Mouse (Mus musculus) liver, embryonic 16.5 days (tissue): ENCODE measurements around the gene Ncoa4. TPM values are rescaled to one million over a fixed set of nuclear protein-coding genes. Genes with fewer than 3 reads are reported as not detected.

Experiments
- ATAC-seq: fragments of 200-750 bp; cut with Nextera tagmentation; 2 replicates; pipeline ENCODE4 v1.8.0; 2017; ENCODE audit warnings: low read depth, mild to moderate bottlenecking, moderate number of reproducible peaks, moderate library complexity
- H3K27ac ChIP-seq: fragments of 300-500 bp; sonication (generic); 2 replicates; pipeline ENCODE4 v1.5.1; 2014; ENCODE audit warnings: mild to moderate bottlenecking, low read length
- H3K27me3 ChIP-seq: fragments of 300-500 bp; sonication (generic); 2 replicates; pipeline ENCODE4 v1.6.1; 2014; ENCODE audit warnings: low read depth, low read length, mixed read lengths; ENCODE audit not compliant: control insufficient read depth, insufficient read depth
- H3K36me3 ChIP-seq: fragments of 300-500 bp; sonication (generic); 2 replicates; pipeline ENCODE4 v1.6.1; 2014; ENCODE audit warnings: mild to moderate bottlenecking; ENCODE audit not compliant: control insufficient read depth, insufficient read depth
- H3K4me1 ChIP-seq: fragments of 300-500 bp; sonication (generic); 2 replicates; pipeline ENCODE4 v1.6.1; 2014; ENCODE audit warnings: low read depth, low read length, mixed read lengths; ENCODE audit not compliant: control insufficient read depth
- H3K4me2 ChIP-seq: fragments of 300-500 bp; sonication (generic); 2 replicates; pipeline ENCODE4 v1.6.1; 2014; ENCODE audit warnings: low read depth, low read length, mixed read lengths
- H3K4me3 ChIP-seq: fragments of 300-500 bp; sonication (generic); 2 replicates; pipeline ENCODE4 v1.5.1; 2014; ENCODE audit warnings: low read depth, mild to moderate bottlenecking, low read length
- H3K9ac ChIP-seq: fragments of 300-500 bp; sonication (generic); 2 replicates; pipeline ENCODE4 v1.6.1; 2014; ENCODE audit warnings: low read depth, low read length
- H3K9me3 ChIP-seq: fragments of 300-500 bp; sonication (generic); replicated peaks from 2 replicates; pipeline ENCODE4 v1.6.1; 2016; ENCODE audit warnings: low read length; ENCODE audit not compliant: control insufficient read depth
- WGBS: fragments of 180-500 bp; shearing (Covaris S2); extraction: QIAGEN DNeasy Blood & Tissue Kit; methylation state at CpG from one replicate; pipeline ENCODE4 v1.1.7; 2014; ENCODE audit not compliant: insufficient replicate concordance; 5-methylcytosine and 5-hydroxymethylcytosine counted together
- polyA plus RNA-seq: library from polyadenylated mRNA; unstranded; fragments of >200 nt; fragmentation: Nextera tagmentation; extraction: Ambion mirVana; gene quantifications from 2 replicates; pipeline ENCODE4 v1.2.1, GENCODE M21; 2015

Gene Ncoa4
- polyA plus RNA-seq, 1 experiment from 2014 or later = 363 TPM

GRCm38 (mm10) chr14:32153156-32153555 lies 6.5 kb upstream of the Ncoa4 start:
- Histone ChIP-seq H3K27ac (no peak overlapping the region), H3K4me1 (no peaks in the 10 kb centered on the region), H3K27me3 (no peaks in the 10 kb centered on the region), H3K4me2 (no peak overlapping the region), H3K36me3 (no peaks in the 10 kb centered on the region), H3K9ac (no peak overlapping the region), H3K9me3 (no peaks in the 10 kb centered on the region), H3K4me3 (no peak overlapping the region)
- no peak for ATAC-seq
- 81% methylated on average over 2 of the region's 2 CpGs for WGBS

GRCm38 (mm10) chr14:32154758-32155157 lies 4.9 kb upstream of the Ncoa4 start:
- H3K9ac ChIP-seq = no peak overlapping the region
- no peaks in the 10 kb centered on the region for H3K27me3 ChIP-seq
- no peak overlapping the region for H3K27ac ChIP-seq
- H3K4me1 ChIP-seq = peaks cover 7% of the 10 kb centered on the region
- H3K36me3 ChIP-seq = no peaks in the 10 kb centered on the region
- H3K9me3 ChIP-seq = no peaks in the 10 kb centered on the region
- H3K4me2 ChIP-seq = no peak overlapping the region
- WGBS = 73% methylated on average over 6 of the region's 6 CpGs
- H3K4me3 ChIP-seq = no peak overlapping the region
- no peak for ATAC-seq

- no peak for ATAC-seq
- H3K4me3 ChIP-seq = peak overlapping the region; percentile 94
- H3K27me3 ChIP-seq = no peaks in the 10 kb centered on the region
- peak overlapping the region; percentile 97 for H3K27ac ChIP-seq
- no peaks in the 10 kb centered on the region for H3K9me3 ChIP-seq
- WGBS = 24% methylated on average over 4 of the region's 4 CpGs
- H3K4me1 ChIP-seq = peaks cover 41% of the 10 kb centered on the region
- peak overlapping the region; percentile 69 for H3K4me2 ChIP-seq
- H3K36me3 ChIP-seq = peaks cover 4% of the 10 kb centered on the region; the same call in 1 of the 2 replicates
- peak overlapping the region; percentile 45; the same call in 1 of the 2 replicates for H3K9ac ChIP-seq
Observed at GRCm38 (mm10) chr14:32159150-32159670, 455 bp upstream of the Ncoa4 start.

- Histone ChIP-seq H3K27ac (peak overlapping the region; percentile 97), H3K27me3 (no peaks in the 10 kb centered on the region), H3K9ac (peak overlapping the region; percentile 98), H3K4me2 (peak overlapping the region; percentile 92), H3K4me1 (peaks cover 54% of the 10 kb centered on the region), H3K4me3 (peak overlapping the region; percentile 94), H3K9me3 (no peaks in the 10 kb centered on the region), H3K36me3 (peaks cover 4% of the 10 kb centered on the region; the same call in 1 of the 2 replicates)
- 9% methylated on average over 7 of the region's 7 CpGs for WGBS
- no peak for ATAC-seq
Observed at GRCm38 (mm10) chr14:32160563-32160962, 898 bp downstream of the Ncoa4 start.

GRCm38 (mm10) chr14:32161090-32161885 lies 1.6 kb downstream of the Ncoa4 start:
- no peaks in the 10 kb centered on the region for H3K27me3 ChIP-seq
- H3K36me3 ChIP-seq = peaks cover 4% of the 10 kb centered on the region; the same call in 1 of the 2 replicates
- H3K4me3 ChIP-seq = peak overlapping the region; percentile 94
- peak overlapping the region; percentile 97 for H3K27ac ChIP-seq
- WGBS = 48% methylated on average over 12 of the region's 12 CpGs
- peak overlapping the region; percentile 98 for H3K9ac ChIP-seq
- ATAC-seq = peak; percentile 13
- H3K4me2 ChIP-seq = peak overlapping the region; percentile 92
- H3K4me1 ChIP-seq = peaks cover 54% of the 10 kb centered on the region
- H3K9me3 ChIP-seq = no peaks in the 10 kb centered on the region

GRCm38 (mm10) chr14:32162231-32162630 lies 2.6 kb downstream of the Ncoa4 start:
- peak overlapping the region; percentile 94 for H3K4me3 ChIP-seq
- H3K27ac ChIP-seq = peak overlapping the region; percentile 97

GRCm38 (mm10) chr14:32163203-32163888 lies 3.7 kb downstream of the Ncoa4 start:
- Histone ChIP-seq H3K36me3 (peaks cover 4% of the 10 kb centered on the region; the same call in 1 of the 2 replicates), H3K4me3 (no peak overlapping the region), H3K27me3 (no peaks in the 10 kb centered on the region), H3K27ac (peak overlapping the region; percentile 99), H3K9ac (peak overlapping the region; percentile 33; the same call in 1 of the 2 replicates), H3K4me2 (peak overlapping the region; percentile 92; the same call in 1 of the 2 replicates), H3K4me1 (peaks cover 66% of the 10 kb centered on the region), H3K9me3 (no peaks in the 10 kb centered on the region)
- no peak for ATAC-seq
- 74% methylated on average over 11 of the region's 11 CpGs for WGBS

More at GRCm38 (mm10) chr14:32162231-32162630, 2.6 kb downstream of the Ncoa4 start:
- Histone ChIP-seq H3K4me2 (peak overlapping the region; percentile 92), H3K27me3 (no peaks in the 10 kb centered on the region), H3K36me3 (peaks cover 4% of the 10 kb centered on the region; the same call in 1 of the 2 replicates), H3K4me1 (peaks cover 55% of the 10 kb centered on the region), H3K9ac (peak overlapping the region; percentile 34), H3K9me3 (no peaks in the 10 kb centered on the region)
- no peak for ATAC-seq
- WGBS = 75% methylated on average over 5 of the region's 5 CpGs

- WGBS = 47% methylated on average over 8 of the region's 8 CpGs
- Histone ChIP-seq H3K4me2 (peak overlapping the region; percentile 82), H3K9ac (peak overlapping the region; percentile 76), H3K9me3 (no peaks in the 10 kb centered on the region), H3K4me1 (peaks cover 66% of the 10 kb centered on the region), H3K27me3 (no peaks in the 10 kb centered on the region), H3K36me3 (peaks cover 4% of the 10 kb centered on the region; the same call in 1 of the 2 replicates), H3K4me3 (peak overlapping the region; percentile 69), H3K27ac (peak overlapping the region; percentile 99)
- ATAC-seq = no peak
Observed at GRCm38 (mm10) chr14:32164173-32165051, 4.7 kb downstream of the Ncoa4 start.
